Mouse (Mus musculus) MEL-GATA-1-ER (cell line): Measurements from ENCODE around the gene Zfp758.
"Not testable (repeated sequence)": the region's sequence is repeated elsewhere in the genome, so short reads cannot be mapped to it uniquely, and the experiment has no call there.

Experiments
- DNase-seq: peaks from one replicate; pipeline ENCODE4 v3.0.0-alpha.2; 2012; ENCODE audit warnings: low read depth; ENCODE audit errors: extremely low read depth

Gene Zfp758

GRCm38 (mm10) chr17:22361101-22361781 lies at the start of gene Zfp758, which contains the start of gene Zfp944:
Gene Zfp758, plus strand, starts transcription at chr17:22361453.
Gene Zfp944, minus strand, starts transcription at chr17:22361400.
- peak; percentile 31 for DNase-seq

GRCm38 (mm10) chr17:22314219-22314618 lies 47.0 kb upstream of the Zfp758 start:
- DNase-seq, result not testable (repeated sequence)

- DNase-seq, result peak; percentile 96
Observed at GRCm38 (mm10) chr17:22314730-22315226, 46.5 kb upstream of the Zfp758 start, which contains the start of gene CT030661.1. Gene CT030661.1, minus strand, starts transcription at chr17:22314837.

GRCm38 (mm10) chr17:22315247-22315646 lies 46.0 kb upstream of the Zfp758 start:
- DNase-seq, result not testable (repeated sequence)

GRCm38 (mm10) chr17:22352794-22353193 lies 8.5 kb upstream of the Zfp758 start:
- peak; percentile 39 for DNase-seq

- DNase-seq, result peak; percentile 49
Observed at GRCm38 (mm10) chr17:22360572-22360971, 681 bp upstream of the Zfp758 start.

- DNase-seq, result no peak
Observed at GRCm38 (mm10) chr17:22363895-22364294, 2.6 kb downstream of the Zfp758 start.

GRCm38 (mm10) chr17:22410756-22411155 lies 49.5 kb downstream of the Zfp758 start:
- peak; percentile 19 for DNase-seq

GRCm38 (mm10) chr17:22417510-22417909 lies 56.3 kb downstream of the Zfp758 start:
- DNase-seq, result peak; percentile 33

- no peak for DNase-seq
Observed at GRCm38 (mm10) chr17:22423952-22424617, 62.8 kb downstream of the Zfp758 start, which contains the start of gene Zfp946. Gene Zfp946, plus strand, starts transcription at chr17:22424222.

GRCm38 (mm10) chr17:22424636-22425354 lies 63.5 kb downstream of the Zfp758 start:
- no peak for DNase-seq
